Mouse (Mus musculus): ENCODE measurements at regions not wholly inside any gene's neighbourhood (a gene's known extent, or its start where the extent isn't known, plus 50 kb on each side); places are given as distances from the start of the nearest gene placed in this dataset.

DNA sequence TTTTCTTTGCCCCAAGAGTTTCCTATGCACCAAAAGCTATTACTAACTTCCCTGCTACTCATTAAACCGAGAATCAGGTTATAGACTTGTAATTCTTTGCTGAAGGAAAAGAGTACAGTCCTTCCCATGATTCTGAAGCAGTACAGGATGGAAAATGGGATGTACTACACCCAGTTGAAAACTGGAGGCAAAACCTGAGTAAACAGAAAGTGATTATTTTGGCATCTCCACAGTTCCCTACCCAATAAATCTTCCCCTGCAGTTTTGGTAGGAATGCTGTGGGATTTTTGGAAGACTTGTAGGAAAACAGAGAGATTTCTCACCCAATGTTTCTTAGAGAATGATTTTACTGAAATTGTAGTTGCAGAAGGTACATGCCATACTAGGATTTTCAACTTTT, 268.5 kb downstream of the Dio2 start:
- DNase-seq: no peak

DNA sequence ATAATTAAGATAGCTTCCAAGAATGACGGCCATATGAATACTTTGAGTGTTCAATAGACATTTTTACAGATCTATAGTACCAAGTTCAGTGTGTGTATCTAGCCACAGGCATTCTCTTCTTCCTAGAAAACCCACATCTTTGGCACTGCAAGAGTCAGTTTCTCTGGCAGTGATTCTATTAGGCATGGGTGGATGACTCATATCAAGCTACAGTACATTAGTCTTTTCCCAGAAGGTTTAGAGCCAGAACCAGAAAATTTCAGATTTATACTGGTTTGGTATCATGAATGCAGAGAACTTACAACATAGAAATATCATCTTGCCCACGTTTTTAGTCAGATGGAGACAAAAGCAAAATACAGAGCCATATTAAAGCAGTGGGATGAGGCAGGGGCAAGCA, 278.1 kb downstream of the Dio2 start:
- no peak for DNase-seq

DNA sequence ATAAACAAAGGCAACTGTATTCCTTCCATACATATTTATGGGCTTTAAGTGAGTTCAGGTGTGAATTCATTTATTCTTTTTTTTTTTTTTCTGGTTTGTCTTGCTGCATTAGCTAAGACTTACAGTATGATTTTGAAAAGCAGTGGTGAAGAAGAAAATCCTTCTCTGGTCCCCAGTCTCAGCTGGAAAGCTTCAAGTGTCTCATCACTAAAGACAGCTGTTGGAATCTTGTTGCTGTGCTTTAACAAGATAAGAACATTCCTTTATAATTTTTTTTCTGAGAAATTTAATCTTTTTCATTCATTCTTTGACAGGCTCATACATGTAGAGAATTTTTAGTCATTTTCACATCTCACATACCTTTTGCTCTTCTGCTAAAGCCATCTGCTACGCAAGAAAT, 297.6 kb downstream of the Dio2 start:
- DNase-seq: no peak

DNA sequence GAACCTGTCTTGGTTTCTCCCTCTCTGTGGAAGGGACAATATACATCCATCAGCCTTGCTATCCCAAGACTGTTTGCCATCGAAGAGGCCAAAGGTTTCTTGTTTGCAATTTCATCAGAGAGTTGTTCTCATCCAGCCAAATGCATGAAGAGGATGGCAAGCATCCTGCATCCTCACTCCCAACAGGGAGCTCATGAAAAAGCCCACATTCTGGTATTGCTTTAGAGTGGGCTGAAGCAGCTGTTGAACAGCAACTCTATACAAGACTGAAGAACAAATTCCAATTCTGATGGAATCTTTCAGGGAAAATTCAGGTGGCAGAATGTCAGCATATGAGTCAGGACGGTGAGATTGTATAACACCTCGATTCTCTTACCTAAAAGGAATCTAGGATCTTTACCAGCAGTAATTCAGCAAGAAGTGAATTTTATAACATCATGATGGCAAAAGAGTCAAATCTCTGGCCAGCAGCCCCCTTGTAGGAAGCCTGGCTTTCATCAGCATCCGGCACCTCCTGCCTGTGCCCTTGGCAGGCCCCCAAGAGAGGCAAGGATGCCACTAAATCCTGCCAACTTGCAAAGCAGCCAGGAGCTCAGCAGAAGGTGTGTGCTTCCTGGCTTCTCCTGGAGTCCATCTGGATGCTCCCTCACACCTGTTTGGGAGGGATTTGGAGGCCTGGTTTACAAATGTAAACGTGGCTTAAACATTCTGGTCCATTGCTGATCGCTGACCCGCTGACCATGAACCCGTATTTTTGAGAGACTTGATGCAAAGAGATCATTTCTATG, 312.8 kb downstream of the Dio2 start:
- no peak for DNase-seq

DNA sequence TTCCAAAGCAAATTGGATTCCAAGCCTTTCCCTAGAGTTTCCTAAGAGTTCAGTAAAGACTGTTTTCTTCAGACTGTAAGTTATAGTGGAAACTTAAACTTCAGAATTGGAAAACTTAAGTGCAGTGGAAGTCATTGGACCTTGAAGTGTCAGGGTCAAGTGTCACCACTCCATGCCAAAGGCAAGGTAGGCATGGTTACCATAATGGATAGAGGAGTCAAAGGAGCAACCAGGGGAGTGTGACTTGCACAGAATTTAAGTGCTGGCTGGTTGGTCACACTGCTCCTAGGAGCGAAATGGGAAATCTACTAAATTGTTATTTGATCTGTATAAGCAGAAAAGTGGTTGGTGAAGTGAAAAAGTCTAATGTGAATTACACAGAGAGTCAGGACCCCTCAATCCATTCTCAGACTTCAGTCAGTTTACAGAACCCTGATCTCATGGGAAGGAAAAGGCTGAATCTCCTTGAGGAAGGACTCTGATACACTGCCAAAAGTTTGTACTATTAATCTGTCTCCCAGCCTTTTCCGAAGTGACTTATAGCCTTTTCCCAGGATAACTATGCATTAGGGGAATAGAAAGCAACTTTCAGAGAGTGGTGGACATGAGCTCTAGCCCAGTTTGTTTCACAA, 320.5 kb downstream of the Dio2 start:
- no peak for DNase-seq

DNA sequence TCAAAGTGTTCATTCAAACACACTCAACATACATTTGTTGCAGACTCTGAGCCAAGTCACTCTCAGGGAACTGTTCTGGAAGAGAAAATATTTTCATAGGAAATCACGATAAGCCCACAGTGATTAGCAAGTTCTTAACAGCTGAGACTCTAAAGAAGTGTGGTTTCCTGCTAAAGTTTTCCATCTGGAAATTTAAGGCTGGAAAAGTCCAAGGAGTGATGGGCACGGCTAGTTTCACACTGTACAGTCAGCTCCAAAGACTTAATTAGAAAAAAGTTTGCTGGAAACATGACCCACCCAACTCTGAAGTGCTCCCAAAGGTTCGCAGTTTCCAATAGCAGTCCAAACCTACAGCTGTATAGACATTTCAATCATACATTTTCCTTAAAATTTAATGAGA, 329.5 kb downstream of the Dio2 start:
- DNase-seq: no peak

DNA sequence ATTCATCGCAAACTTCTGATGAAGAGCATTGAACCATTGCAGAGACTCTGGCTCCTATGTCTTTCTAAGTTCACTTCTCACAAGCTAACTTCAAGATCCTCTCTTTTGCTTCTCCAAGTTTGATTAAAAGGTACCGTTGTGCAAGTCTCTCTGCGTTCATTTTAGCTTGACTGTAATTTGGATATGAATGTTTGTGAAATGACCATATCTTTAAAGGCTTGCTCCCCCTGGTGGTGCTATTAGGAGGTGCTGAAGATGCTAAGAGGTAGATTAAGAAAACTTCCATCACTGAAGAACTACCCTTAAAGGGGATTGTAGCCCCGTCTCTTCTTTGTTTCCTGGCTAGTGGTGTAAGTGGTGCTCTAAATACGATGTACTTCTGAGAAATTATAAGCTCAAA, 339.7 kb downstream of the Dio2 start:
- DNase-seq: peak; percentile 56

All from lung, postnatal 14 days (tissue).